Mouse (Mus musculus) cortical plate, adult 2 months (tissue): ENCODE measurements around the gene Mtpn. TPM values are rescaled to one million over a fixed set of nuclear protein-coding genes. Genes with fewer than 3 reads are reported as not detected.

Experiments
- H3K27ac ChIP-seq: fragments of 200-500 bp; 2 replicates; pipeline ENCODE4 v1.5.1; 2012; ENCODE audit warnings: low read length, control low read depth, inconsistent platforms; ENCODE audit not compliant: insufficient read depth
- H3K4me1 ChIP-seq: fragments of 200-500 bp; 2 replicates; pipeline ENCODE4 v1.6.1; 2011; ENCODE audit warnings: low read length; ENCODE audit not compliant: control insufficient read depth, insufficient read depth
- H3K4me3 ChIP-seq: fragments of 200-500 bp; 2 replicates; pipeline ENCODE4 v1.5.1; 2011; ENCODE audit warnings: mild to moderate bottlenecking, low read length, control low read depth; ENCODE audit not compliant: insufficient read depth
- CTCF ChIP-seq: fragments of 200-500 bp; IDR thresholded peaks from 2 replicates; pipeline ENCODE4 v1.5.1; 2011; ENCODE audit warnings: mild to moderate bottlenecking, control low read depth, low read length; ENCODE audit not compliant: insufficient read depth; ENCODE audit errors: extremely low read depth
- POLR2A ChIP-seq: fragments of 200-500 bp; IDR thresholded peaks from 2 replicates; pipeline ENCODE4 v1.6.1; 2011; ENCODE audit warnings: mild to moderate bottlenecking, low read length, control low read depth; ENCODE audit not compliant: insufficient read depth; ENCODE audit errors: extremely low read depth
- polyA plus RNA-seq: library from polyadenylated mRNA; depleted of rRNA; stranded (reverse); fragments of >200 nt; gene quantifications from 2 replicates; pipeline ENCODE4 v1.2.3, GENCODE M21; 2012; rRNA removed

Gene Mtpn
- polyA plus RNA-seq, 1 experiment, result 151 TPM

DNA sequence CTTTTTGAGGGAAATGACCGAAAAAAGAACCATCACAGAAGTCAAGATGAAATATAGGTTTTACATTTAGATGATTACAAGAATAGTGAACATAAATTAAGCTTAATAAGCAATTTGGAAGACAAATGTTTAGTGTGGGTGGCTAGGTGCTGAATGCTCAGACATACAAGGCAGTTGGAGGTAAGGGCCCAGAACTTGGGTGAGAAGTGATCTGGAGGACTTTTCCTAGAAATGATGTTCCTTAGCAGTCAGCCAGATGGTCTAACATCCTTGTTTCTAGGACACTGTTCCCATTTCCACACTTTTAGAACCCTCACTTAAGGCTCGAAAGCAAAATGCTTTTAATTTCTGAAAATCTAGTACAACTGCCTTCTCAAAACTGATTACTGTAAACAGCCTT lies 34.9 kb downstream of the Mtpn start:
- Histone ChIP-seq H3K27ac (no peak overlapping the region), H3K4me3 (no peak overlapping the region), H3K4me1 (peaks cover 2% of the 10 kb centered on the region)
- no peak for TF ChIP-seq POLR2A
- TF ChIP-seq CTCF, result no peak

GRCm38 (mm10) chr6:35502904-35503303 lies 36.8 kb downstream of the Mtpn start:
- Histone ChIP-seq H3K27ac (no peak overlapping the region), H3K4me3 (no peak overlapping the region), H3K4me1 (peaks cover 2% of the 10 kb centered on the region)
- no peak for TF ChIP-seq CTCF
- no peak for TF ChIP-seq POLR2A

DNA sequence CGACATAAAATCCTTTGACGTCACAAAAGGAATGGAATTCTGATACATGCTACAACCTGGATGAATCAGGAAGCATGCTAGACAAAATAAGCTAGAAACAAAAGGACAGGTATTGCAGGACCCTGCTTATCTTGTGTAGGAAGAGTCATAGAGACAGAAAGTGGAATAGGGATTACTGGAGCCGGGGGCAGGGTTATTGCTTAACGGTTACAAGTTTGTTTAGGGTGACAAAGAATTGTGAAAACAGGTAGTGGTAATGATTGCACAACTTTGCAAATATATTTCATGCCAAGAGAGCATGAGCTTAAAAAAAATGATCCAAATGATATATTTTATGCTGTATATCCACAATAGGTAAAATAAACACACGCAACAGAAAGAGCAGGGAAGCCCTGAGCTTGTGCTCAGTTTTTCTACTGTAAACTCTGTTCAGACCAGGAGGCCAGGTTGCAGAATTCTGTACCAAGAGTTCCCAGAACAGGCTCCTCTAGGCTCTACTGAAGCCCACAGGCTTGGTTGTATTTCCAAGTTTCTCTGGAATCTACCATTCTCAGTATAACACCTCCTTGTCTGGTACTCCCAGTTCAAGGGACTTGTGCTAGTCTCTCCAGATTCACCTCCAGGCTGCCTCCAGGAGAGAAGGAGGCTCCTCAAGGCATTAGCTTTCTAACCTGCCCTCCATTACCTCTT lies 39.6 kb downstream of the Mtpn start:
- TF ChIP-seq POLR2A (no peak), CTCF (no peak)
- no peak overlapping the region for H3K27ac ChIP-seq
- H3K4me1 ChIP-seq, result peaks cover 2% of the 10 kb centered on the region
- H3K4me3 ChIP-seq, result no peak overlapping the region

GRCm38 (mm10) chr6:35497406-35497805 lies 42.3 kb downstream of the Mtpn start:
- TF ChIP-seq CTCF (no peak), POLR2A (no peak)
- no peak overlapping the region for H3K27ac ChIP-seq
- no peak overlapping the region for H3K4me3 ChIP-seq
- H3K4me1 ChIP-seq, result no peaks in the 10 kb centered on the region

DNA sequence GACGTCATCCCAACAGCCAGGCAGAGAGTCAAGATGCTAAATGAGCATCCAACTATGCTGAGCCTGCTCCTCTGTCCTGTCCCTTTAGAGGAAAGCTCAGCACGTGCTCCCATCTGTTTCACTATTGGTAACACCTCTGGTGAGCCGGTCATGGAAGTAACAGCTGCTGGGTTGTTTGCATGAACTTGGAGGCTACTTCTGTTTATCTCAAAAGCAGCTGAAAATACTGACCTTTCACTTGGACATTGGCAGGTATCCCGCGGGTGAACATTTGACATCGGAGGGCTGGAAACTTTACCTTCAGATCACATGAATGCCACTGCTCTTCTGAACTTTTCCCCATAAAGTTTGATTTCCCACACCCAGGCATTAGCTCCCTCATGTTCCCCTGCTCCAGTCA lies 45.8 kb downstream of the Mtpn start:
- Histone ChIP-seq H3K4me1 (no peaks in the 10 kb centered on the region), H3K4me3 (no peak overlapping the region), H3K27ac (no peak overlapping the region)
- no peak for TF ChIP-seq POLR2A
- no peak for TF ChIP-seq CTCF

- Histone ChIP-seq H3K4me3 (no peak overlapping the region), H3K27ac (no peak overlapping the region), H3K4me1 (no peaks in the 10 kb centered on the region)
- no peak for TF ChIP-seq CTCF
- no peak for TF ChIP-seq POLR2A
These were observed 59.9 kb downstream of the Mtpn start for GRCm38 (mm10) chr6:35479651-35480335.

DNA sequence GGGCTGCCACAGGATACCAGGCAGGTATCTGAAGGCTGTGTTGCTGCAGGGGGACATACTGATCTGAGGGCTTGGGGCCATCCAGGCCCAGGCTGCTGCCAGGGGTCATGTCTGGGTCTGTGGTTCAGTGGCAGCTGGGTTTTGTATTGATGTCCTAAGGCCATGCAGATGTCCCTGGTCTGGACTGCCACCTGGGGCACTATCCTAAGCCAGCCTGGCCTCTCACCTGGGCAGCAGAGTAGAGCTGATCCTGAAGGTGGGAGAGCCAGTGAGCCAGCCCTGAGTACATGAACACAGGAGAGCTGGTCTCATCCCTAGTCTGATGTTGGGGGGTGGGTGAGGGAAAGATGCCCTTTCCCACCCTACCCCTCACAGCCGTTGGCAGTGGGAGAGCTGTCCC lies 62.9 kb downstream of the Mtpn start:
- Histone ChIP-seq H3K27ac (no peak overlapping the region), H3K4me3 (no peak overlapping the region), H3K4me1 (no peaks in the 10 kb centered on the region)
- no peak for TF ChIP-seq POLR2A
- TF ChIP-seq CTCF, result no peak

DNA sequence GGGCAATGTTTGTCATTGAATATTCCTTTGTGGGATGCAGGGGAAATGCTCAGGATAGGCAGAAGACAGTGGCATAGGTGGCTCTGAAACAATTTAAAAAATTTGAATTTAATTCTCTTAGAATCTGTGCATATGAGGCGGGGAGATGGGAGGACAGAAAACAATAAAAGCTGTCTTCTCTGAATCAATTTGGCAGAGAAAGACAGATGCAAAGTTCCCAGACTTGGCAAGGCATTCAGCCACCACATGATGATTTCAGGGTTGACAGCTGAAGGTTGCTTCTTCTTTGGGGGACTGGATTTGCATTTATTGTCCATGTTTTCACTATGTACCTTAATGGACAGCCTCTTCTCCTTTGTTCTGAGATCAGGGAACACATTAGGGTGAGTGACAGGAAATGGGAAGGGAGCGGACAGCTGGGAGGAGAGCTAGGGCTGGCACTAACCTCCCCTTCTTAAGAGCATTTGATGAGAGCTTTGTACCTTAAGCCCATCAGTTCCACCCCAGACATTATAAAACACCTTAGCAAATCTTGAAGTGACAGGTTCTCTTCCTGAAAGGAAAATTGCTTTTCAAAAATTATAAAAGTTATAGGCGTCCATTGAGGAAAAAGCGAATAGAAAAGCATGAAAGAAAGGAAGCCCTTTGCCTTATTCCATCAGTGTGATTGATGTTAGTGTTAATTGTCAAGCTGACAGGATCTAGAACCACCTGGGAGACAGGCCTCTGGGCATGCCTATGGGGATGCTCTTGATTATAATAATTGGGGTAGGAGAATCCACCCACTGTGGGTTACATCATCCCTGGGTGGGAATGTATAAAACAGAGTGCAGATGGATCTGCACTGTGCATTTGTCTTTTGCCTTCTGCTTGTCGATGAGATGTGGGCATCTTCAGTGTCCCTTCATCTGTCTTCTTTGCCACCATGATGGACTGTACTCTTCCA lies 76.0 kb downstream of the Mtpn start:
- TF ChIP-seq CTCF, result no peak
- TF ChIP-seq POLR2A, result no peak
- Histone ChIP-seq H3K4me1 (no peaks in the 10 kb centered on the region), H3K4me3 (no peak overlapping the region), H3K27ac (no peak overlapping the region)

DNA sequence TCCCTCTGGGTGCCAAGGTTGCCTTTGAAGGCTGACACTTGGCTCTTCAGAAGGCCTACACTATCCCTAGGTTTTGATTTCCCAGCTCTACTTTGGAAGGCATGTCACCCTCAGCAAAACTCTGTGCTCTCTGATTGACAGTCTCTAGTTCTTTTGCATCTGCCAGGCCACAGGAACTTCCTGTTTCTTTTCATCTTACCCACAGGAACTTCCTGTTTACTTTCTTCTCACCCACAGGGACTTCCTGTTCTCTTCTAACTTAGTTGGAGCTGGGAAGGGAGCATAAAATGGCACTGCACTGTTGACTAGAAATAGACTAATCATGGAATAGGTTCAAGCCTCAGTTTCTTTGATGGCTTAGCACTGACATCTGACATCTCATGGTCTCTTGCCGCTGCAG lies 77.2 kb downstream of the Mtpn start:
- TF ChIP-seq POLR2A, result no peak
- TF ChIP-seq CTCF, result no peak
- H3K4me3 ChIP-seq, result no peak overlapping the region
- no peak overlapping the region for H3K27ac ChIP-seq
- H3K4me1 ChIP-seq, result no peaks in the 10 kb centered on the region

Other genes with a start within 250 kb of the Mtpn start
- 7.8 and 9.5 TPM in 2 replicates for gene Slc13a4, start 231.8 kb downstream of the Mtpn start, polyA plus RNA-seq
- 1.3 and 2.0 TPM in 2 replicates for gene Fam180a, start 213.7 kb downstream of the Mtpn start, polyA plus RNA-seq